Mouse (Mus musculus) myocyte (in vitro differentiated cells): Measurements from ENCODE around the gene Ppp2r5b.

Experiments
- E2F4 ChIP-seq: IDR thresholded peaks from one replicate; pipeline ENCODE4 v1.6.1; 2011; ENCODE audit warnings: mild to moderate bottlenecking, control low read depth, moderate library complexity; ENCODE audit not compliant: insufficient read depth
- MAX ChIP-seq: IDR thresholded peaks from one replicate; pipeline ENCODE4 v1.6.1; 2011; ENCODE audit warnings: low read depth, mild to moderate bottlenecking, control low read depth
- POLR2A ChIP-seq: IDR thresholded peaks from one replicate; pipeline ENCODE4 v1.6.1; 2011; ENCODE audit warnings: low read depth, mild to moderate bottlenecking, control low read depth, moderate library complexity; ENCODE audit not compliant: insufficient read length

DNA sequence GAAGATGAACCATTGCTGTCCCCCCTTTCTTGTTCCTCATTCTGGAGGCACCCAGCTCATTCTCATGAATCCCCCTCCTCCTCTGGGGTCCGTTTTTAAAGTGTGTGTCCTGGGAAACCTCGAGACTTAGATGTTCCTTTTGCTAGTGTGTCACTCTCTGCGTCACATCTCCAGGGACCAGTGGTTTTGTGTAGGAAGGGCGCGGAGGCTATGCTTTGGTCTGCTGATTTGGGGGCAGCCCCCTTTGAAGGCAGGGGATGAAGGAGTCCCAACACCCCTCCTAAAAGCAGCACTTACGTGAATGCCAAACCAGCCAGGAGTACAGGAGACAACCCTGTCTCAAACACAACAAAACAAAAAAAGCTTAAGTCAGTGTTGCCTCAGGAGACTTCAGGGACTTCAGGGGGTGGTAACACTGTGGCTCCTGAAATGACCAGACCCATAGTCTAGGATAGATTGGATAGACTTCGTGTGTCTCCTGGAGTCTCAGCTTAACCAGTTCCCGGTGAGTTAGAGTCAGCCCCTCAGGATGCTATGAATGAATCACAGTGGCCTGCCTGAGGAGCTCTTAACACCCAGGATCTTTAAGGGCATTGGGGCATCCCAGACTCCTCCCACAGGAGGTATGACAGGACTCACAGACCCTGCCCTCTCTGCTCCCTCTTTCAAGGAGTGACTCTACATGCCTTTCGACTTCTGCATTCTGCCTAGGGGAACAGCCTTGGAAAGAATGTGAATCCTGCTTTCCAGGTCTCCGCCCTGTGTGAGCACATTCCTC is 42.2 kb upstream of the Ppp2r5b start:
- peak; percentile 83 for TF ChIP-seq POLR2A
- no peak for TF ChIP-seq E2F4
- TF ChIP-seq MAX, result no peak
